Mouse (Mus musculus) cortical plate, adult 2 months (tissue): ENCODE results near the gene Vkorc1l1.

Source experiments
- CTCF ChIP-seq: fragments of 200-500 bp; IDR thresholded peaks from 2 replicates; pipeline ENCODE4 v1.5.1; 2011; ENCODE audit warnings: mild to moderate bottlenecking, control low read depth, low read length; ENCODE audit not compliant: insufficient read depth; ENCODE audit errors: extremely low read depth
- POLR2A ChIP-seq: fragments of 200-500 bp; IDR thresholded peaks from 2 replicates; pipeline ENCODE4 v1.6.1; 2011; ENCODE audit warnings: mild to moderate bottlenecking, low read length, control low read depth; ENCODE audit not compliant: insufficient read depth; ENCODE audit errors: extremely low read depth

GRCm38 (mm10) chr5:129908242-129908965 lies 33.4 kb upstream of the Vkorc1l1 start, which contains the start of gene Nupr1l:
- TF ChIP-seq CTCF (no peak), POLR2A (peak; percentile 70)
